Mouse (Mus musculus) lung, postnatal 0 days (tissue): ENCODE measurements around the gene Vps26a.

Experiments
- CTCF ChIP-seq: IDR thresholded peaks from 2 replicates; pipeline ENCODE4 v1.5.1; 2016; ENCODE audit warnings: antibody characterized with exemption, mild to moderate bottlenecking
- EP300 ChIP-seq: IDR thresholded peaks from 2 replicates; pipeline ENCODE4 v1.6.1; 2016; ENCODE audit warnings: antibody characterized with exemption, mild to moderate bottlenecking, control low read depth

GRCm38 (mm10) chr10:62476980-62477379, 9.6 kb downstream of the Vps26a start:
- no peak for TF ChIP-seq EP300
- TF ChIP-seq CTCF = no peak
